Mouse (Mus musculus) CH12.LX (cell line): ENCODE measurements around the gene Pcid2.

Experiments
- CTCF ChIP-seq, 2 experiments: IDR thresholded peaks in 1 of 2; conservative IDR thresholded peaks in 1 of 2; 2 replicates each; pipeline ENCODE4 v1.5.1; 2011 to 2012; ENCODE audit warnings: low read depth in 2 of 2, low read length in 2 of 2, improper control_type of control experiment in 1 of 2, inconsistent platforms in 1 of 2, mild to moderate bottlenecking in 1 of 2, moderate library complexity in 1 of 2
- EP300 ChIP-seq: IDR thresholded peaks from 2 replicates; pipeline ENCODE4 v1.6.1; 2011; ENCODE audit warnings: low read length, improper control_type of control experiment
- HCFC1 ChIP-seq: IDR thresholded peaks from 2 replicates; pipeline ENCODE4 v1.6.1; 2012; ENCODE audit warnings: low read depth, mild to moderate bottlenecking, inconsistent platforms, low read length, improper control_type of control experiment
- KAT2A ChIP-seq: IDR thresholded peaks from 2 replicates; pipeline ENCODE4 v1.6.1; 2012; ENCODE audit warnings: low read length, improper control_type of control experiment, inconsistent platforms; ENCODE audit not compliant: insufficient replicate concordance
- MAFK ChIP-seq: IDR thresholded peaks from 2 replicates; pipeline ENCODE4 v1.6.1; 2011; ENCODE audit warnings: low read length, improper control_type of control experiment; ENCODE audit not compliant: insufficient replicate concordance
- MAX ChIP-seq: IDR thresholded peaks from 2 replicates; pipeline ENCODE4 v1.6.1; 2011; ENCODE audit warnings: low read length, improper control_type of control experiment
- MEF2A ChIP-seq: IDR thresholded peaks from 2 replicates; pipeline ENCODE4 v1.6.1; 2014; ENCODE audit warnings: low read depth, mild to moderate bottlenecking, inconsistent platforms, low read length, improper control_type of control experiment, borderline replicate concordance
- NELFE ChIP-seq: IDR thresholded peaks from 2 replicates; pipeline ENCODE4 v1.6.1; 2011; ENCODE audit warnings: low read depth, low read length, improper control_type of control experiment
- PAX5 ChIP-seq: IDR thresholded peaks from 2 replicates; pipeline ENCODE4 v1.6.1; 2012; ENCODE audit warnings: low read length, inconsistent platforms, mixed read lengths
- POLR2A ChIP-seq: IDR thresholded peaks from 2 replicates; pipeline ENCODE4 v1.6.1; 2011; ENCODE audit warnings: low read depth, mild to moderate bottlenecking, improper control_type of control experiment, low read length
- UBTF ChIP-seq: IDR thresholded peaks from 2 replicates; pipeline ENCODE4 v1.6.1; 2012; ENCODE audit warnings: low read depth, mild to moderate bottlenecking, inconsistent platforms, low read length, improper control_type of control experiment, moderate library complexity
- USF2 ChIP-seq: conservative IDR thresholded peaks from 2 replicates; pipeline ENCODE4 v1.6.1; 2011; ENCODE audit warnings: low read depth, low read length, improper control_type of control experiment

DNA sequence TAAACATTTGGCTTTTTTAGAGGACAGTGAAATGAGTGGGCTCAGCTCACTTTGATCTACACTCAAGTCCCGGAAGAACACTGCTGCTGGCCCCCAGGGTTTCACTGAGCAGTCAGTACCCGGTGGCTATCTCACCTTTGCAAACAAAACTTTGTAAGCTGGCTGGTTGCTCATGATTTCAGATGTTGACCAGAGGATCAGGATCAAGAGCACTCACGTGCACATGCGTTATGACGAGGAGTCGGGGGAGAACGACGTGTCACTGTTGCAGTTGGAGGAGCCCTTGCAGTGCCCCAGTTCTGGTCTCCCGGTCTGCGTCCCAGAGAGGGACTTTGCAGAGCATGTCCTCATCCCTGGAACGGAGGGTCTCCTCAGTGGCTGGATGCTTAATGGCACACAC lies 32.0 kb downstream of the Pcid2 start:
- no peak for TF ChIP-seq CTCF (conservative IDR thresholded peaks at IDR 0.05 in 1 of 2, IDR thresholded peaks at IDR 0.05 in 1 of 2; ENCODE audit: low read depth in 2 of 2, low read length in 2 of 2)
- TF ChIP-seq NELFE = no peak
- no peak for TF ChIP-seq EP300
- no peak for TF ChIP-seq MEF2A
- TF ChIP-seq MAX = no peak
- no peak for TF ChIP-seq POLR2A
- TF ChIP-seq KAT2A = no peak
- TF ChIP-seq USF2 = no peak
- TF ChIP-seq MAFK = no peak
- no peak for TF ChIP-seq PAX5
- TF ChIP-seq HCFC1 = no peak
- TF ChIP-seq UBTF = no peak
